ENCODE assay signal across 24 mouse cellular contexts in genomic region chr15:47299787-47300186, GRCm38 (mm10).
A peak's percentile ranks its signal among the peaks of the same experiment; 100 is the strongest.
DNase-seq lines count a peak whose midpoint lies in the region; ATAC-seq and TF ChIP-seq lines count a peak whose summit lies in the region.
"Had no signal": no experiment of that assay in that cellular context is flagged by ENCODE, and none has a peak within 500 bp of the region (broad histone marks: within the 10 kb centered on the region; RNA-seq: fewer than 3 reads in every experiment).

No protein-coding gene starts in this region.

- peak; percentile 1 for DNase-seq in embryo, embryonic 10.5 days (ENCODE audit: low spot score)
- DNase-seq in embryo, embryonic 10 days (ENCODE audit: low spot score), result no peak
- no peak for DNase-seq in forebrain, postnatal 0 days
- peak; percentile 31 for DNase-seq in midbrain, embryonic 14.5 days
- peak; percentile 38 for DNase-seq in retina, postnatal 1 day
- DNase-seq in liver, embryonic 11.5 days (ENCODE audit: low spot score), result no peak
- DNase-seq: adrenal gland, adult 8-10 months; adrenal gland, postnatal 36 days; B cell, adult 2 months; cerebellum, adult 11 months; cerebellum, adult 8-10 months; cerebellum, postnatal 14 days; gastrocnemius, postnatal 14 days; heart, adult 2 months; heart, postnatal 14 days had no signal

- H3K36me3 ChIP-seq in forebrain, embryonic 12.5 days (replicated peaks), result no peaks in the 10 kb centered on the region
- H3K36me3 ChIP-seq in forebrain, postnatal 0 days (ENCODE audit: insufficient read depth), result no peaks in the 10 kb centered on the region
- H3K36me3 ChIP-seq in midbrain, embryonic 14.5 days (ENCODE audit: control insufficient read depth, insufficient read depth, low read length), result no peaks in the 10 kb centered on the region
- no peaks in the 10 kb centered on the region for H3K36me3 ChIP-seq in midbrain, embryonic 15.5 days (replicated peaks)
- no peaks in the 10 kb centered on the region for H3K36me3 ChIP-seq in liver, embryonic 11.5 days (ENCODE audit: control insufficient read depth, insufficient read depth, low read length)
- H3K36me3 ChIP-seq: embryonic facial prominence, embryonic 12.5 days; G1E; heart, embryonic 15.5 days; hindbrain, embryonic 15.5 days had no signal

- no peaks in the 10 kb centered on the region for H3K27me3 ChIP-seq in forebrain, embryonic 12.5 days
- H3K27me3 ChIP-seq in forebrain, postnatal 0 days (ENCODE audit: insufficient read depth, low read length), result no peaks in the 10 kb centered on the region
- no peaks in the 10 kb centered on the region for H3K27me3 ChIP-seq in midbrain, embryonic 14.5 days (ENCODE audit: control insufficient read depth, insufficient read depth, low read length)
- no peaks in the 10 kb centered on the region for H3K27me3 ChIP-seq in midbrain, embryonic 15.5 days (replicated peaks)
- H3K27me3 ChIP-seq in liver, embryonic 11.5 days (replicated peaks; ENCODE audit: control insufficient read depth, insufficient read depth, low read length), result no peaks in the 10 kb centered on the region
- H3K27me3 ChIP-seq: embryonic facial prominence, embryonic 12.5 days; heart, embryonic 15.5 days; hindbrain, embryonic 15.5 days had no signal

- no peak overlapping the region for H3K4me3 ChIP-seq in forebrain, embryonic 12.5 days (replicated peaks)
- no peak overlapping the region for H3K4me3 ChIP-seq in forebrain, postnatal 0 days (ENCODE audit: low read depth, low read length)
- H3K4me3 ChIP-seq in midbrain, embryonic 14.5 days (replicated peaks; ENCODE audit: low read depth, low read length), result no peak overlapping the region
- H3K4me3 ChIP-seq in midbrain, embryonic 15.5 days, result no peak overlapping the region
- no peak overlapping the region for H3K4me3 ChIP-seq in liver, embryonic 11.5 days (ENCODE audit: low read depth, low read length)
- H3K4me3 ChIP-seq: embryonic facial prominence, embryonic 12.5 days; heart, adult 2 months; heart, embryonic 15.5 days; hindbrain, embryonic 15.5 days had no signal

- no peaks in the 10 kb centered on the region for H3K4me1 ChIP-seq in forebrain, embryonic 12.5 days
- no peaks in the 10 kb centered on the region for H3K4me1 ChIP-seq in forebrain, postnatal 0 days (ENCODE audit: insufficient read depth)
- H3K4me1 ChIP-seq in midbrain, embryonic 14.5 days (ENCODE audit: control insufficient read depth, insufficient read depth, low read length), result no peaks in the 10 kb centered on the region
- H3K4me1 ChIP-seq in midbrain, embryonic 15.5 days, result no peaks in the 10 kb centered on the region
- no peaks in the 10 kb centered on the region for H3K4me1 ChIP-seq in liver, embryonic 11.5 days (replicated peaks; ENCODE audit: control insufficient read depth, insufficient read depth, low read length)
- H3K4me1 ChIP-seq: embryonic facial prominence, embryonic 12.5 days; heart, embryonic 15.5 days; hindbrain, embryonic 15.5 days had no signal

- 0 out of 2 replicates have a peak, but pooled peaks have one; percentile 63 for ATAC-seq in forebrain, embryonic 12.5 days (ENCODE audit: low FRiP score)
- ATAC-seq in forebrain, postnatal 0 days, result no peak
- peak; percentile 55; the same call in 1 of the 2 replicates for ATAC-seq in midbrain, embryonic 14.5 days (ENCODE audit: low FRiP score, low TSS enrichment)
- ATAC-seq in midbrain, embryonic 15.5 days (replicated peaks), result no peak
- ATAC-seq in liver, embryonic 11.5 days (replicated peaks; ENCODE audit: low FRiP score), result no peak
- ATAC-seq: CD4-positive, CD25-positive, alpha-beta regulatory T cell, adult 4 months; intestine, embryonic 16.5 days had no signal

- no peak overlapping the region for H3K4me2 ChIP-seq in forebrain, embryonic 12.5 days
- no peak overlapping the region for H3K4me2 ChIP-seq in forebrain, postnatal 0 days (ENCODE audit: low read depth)
- H3K4me2 ChIP-seq in midbrain, embryonic 14.5 days (ENCODE audit: low read length), result no peak overlapping the region
- no peak overlapping the region for H3K4me2 ChIP-seq in midbrain, embryonic 15.5 days
- H3K4me2 ChIP-seq in liver, embryonic 11.5 days, result no peak overlapping the region
- H3K4me2 ChIP-seq: embryonic facial prominence, embryonic 12.5 days; heart, embryonic 11.5 days; heart, embryonic 15.5 days; hindbrain, embryonic 15.5 days had no signal

- H3K27ac ChIP-seq in forebrain, embryonic 12.5 days, result no peak overlapping the region
- H3K27ac ChIP-seq in forebrain, postnatal 0 days (ENCODE audit: low read depth, low read length), result no peak overlapping the region
- H3K27ac ChIP-seq in midbrain, embryonic 14.5 days (replicated peaks; ENCODE audit: low read depth, low read length), result no peak overlapping the region
- no peak overlapping the region for H3K27ac ChIP-seq in midbrain, embryonic 15.5 days
- H3K27ac ChIP-seq in liver, embryonic 11.5 days (ENCODE audit: low read depth, low read length), result no peak overlapping the region
- H3K27ac ChIP-seq: embryonic facial prominence, embryonic 12.5 days; heart, adult 2 months; heart, embryonic 15.5 days; hindbrain, embryonic 15.5 days had no signal

- no peak overlapping the region for H3K9ac ChIP-seq in forebrain, embryonic 12.5 days
- no peak overlapping the region for H3K9ac ChIP-seq in forebrain, postnatal 0 days
- H3K9ac ChIP-seq in midbrain, embryonic 14.5 days (replicated peaks; ENCODE audit: low read length), result no peak overlapping the region
- no peak overlapping the region for H3K9ac ChIP-seq in midbrain, embryonic 15.5 days
- no peak overlapping the region for H3K9ac ChIP-seq in liver, embryonic 11.5 days (ENCODE audit: low read depth, low read length)
- H3K9ac ChIP-seq: embryonic facial prominence, embryonic 12.5 days; heart, embryonic 15.5 days; hindbrain, embryonic 15.5 days had no signal

- 78% methylated on average over 2 of the region's 2 CpGs for WGBS in forebrain, embryonic 12.5 days
- 79% methylated on average over 2 of the region's 2 CpGs for WGBS in forebrain, postnatal 0 days
- 80% methylated on average over 2 of the region's 2 CpGs for WGBS in midbrain, embryonic 14.5 days
- 58% methylated on average over 2 of the region's 2 CpGs for WGBS in midbrain, embryonic 15.5 days
- WGBS in liver, embryonic 11.5 days, result 88% methylated on average over 2 of the region's 2 CpGs

- H3K9me3 ChIP-seq in forebrain, embryonic 12.5 days, result no peaks in the 10 kb centered on the region
- no peaks in the 10 kb centered on the region for H3K9me3 ChIP-seq in forebrain, postnatal 0 days (ENCODE audit: low read length)
- no peaks in the 10 kb centered on the region for H3K9me3 ChIP-seq in midbrain, embryonic 14.5 days (ENCODE audit: control insufficient read depth, low read length)
- H3K9me3 ChIP-seq in midbrain, embryonic 15.5 days, result no peaks in the 10 kb centered on the region
- H3K9me3 ChIP-seq in liver, embryonic 11.5 days (ENCODE audit: control insufficient read depth, low read length), result no peaks in the 10 kb centered on the region
- H3K9me3 ChIP-seq: embryonic facial prominence, embryonic 12.5 days; G1E; heart, embryonic 15.5 days; hindbrain, embryonic 15.5 days had no signal

- no peak for TF ChIP-seq CTCF in forebrain, postnatal 0 days (IDR thresholded peaks at IDR 0.05; ENCODE audit: low read depth)

Comparison
In these comparisons a context has a peak if more than half of its experiments do, and no peak if none do; other contexts are left out.
1. DNase-seq: peak in embryo, embryonic 10.5 days (single experiment), midbrain, embryonic 14.5 days (single experiment) and retina, postnatal 1 day (single experiment); none in embryo, embryonic 10 days (single experiment), forebrain, postnatal 0 days (single experiment) and liver, embryonic 11.5 days (single experiment).
2. ATAC-seq: peak in forebrain, embryonic 12.5 days (single experiment) and midbrain, embryonic 14.5 days (single experiment); none in forebrain, postnatal 0 days (single experiment), midbrain, embryonic 15.5 days (single experiment) and liver, embryonic 11.5 days (single experiment).